Mouse (Mus musculus) small intestine, adult 2 months (tissue): ENCODE data around the gene Gabbr2.

Experiments
- CTCF ChIP-seq: fragments of 200-500 bp; IDR thresholded peaks from 2 replicates; pipeline ENCODE4 v1.5.1; 2012; ENCODE audit warnings: low read depth, mild to moderate bottlenecking, control low read depth, inconsistent platforms, low read length, moderate library complexity, mixed read lengths; ENCODE audit not compliant: insufficient replicate concordance, insufficient read length; ENCODE audit errors: extremely low read depth
- POLR2A ChIP-seq: fragments of 200-500 bp; IDR thresholded peaks from 2 replicates; pipeline ENCODE4 v1.6.1; 2012; ENCODE audit warnings: low read depth, mild to moderate bottlenecking, control low read depth, inconsistent platforms, low read length, moderate library complexity

- TF ChIP-seq POLR2A, result no peak
- peak; percentile 57; the same call in 1 of the 2 replicates for TF ChIP-seq CTCF
These were observed 371.3 kb downstream of the Gabbr2 start for GRCm38 (mm10) chr4:46620330-46620729.
